Mouse (Mus musculus) CD4-positive, CD25-positive, alpha-beta regulatory T cell, adult 4 months (primary cell): Measurements from ENCODE around the gene Rint1. TPM values are rescaled to one million over a fixed set of nuclear protein-coding genes. Genes with fewer than 3 reads are reported as not detected.

Experiments
- ATAC-seq: one replicate; pipeline ENCODE4 v1.8.0; 2017
- polyA plus RNA-seq, 2 experiments: library from polyadenylated mRNA; unstranded; fragments of 100-300 nt; shearing (Covaris generic); gene quantifications; one replicate each; pipeline ENCODE4 v1.2.1; 2017

Rint1 gene
- 10 to 100 TPM; 18.3 to 24.0 TPM for polyA plus RNA-seq

DNA sequence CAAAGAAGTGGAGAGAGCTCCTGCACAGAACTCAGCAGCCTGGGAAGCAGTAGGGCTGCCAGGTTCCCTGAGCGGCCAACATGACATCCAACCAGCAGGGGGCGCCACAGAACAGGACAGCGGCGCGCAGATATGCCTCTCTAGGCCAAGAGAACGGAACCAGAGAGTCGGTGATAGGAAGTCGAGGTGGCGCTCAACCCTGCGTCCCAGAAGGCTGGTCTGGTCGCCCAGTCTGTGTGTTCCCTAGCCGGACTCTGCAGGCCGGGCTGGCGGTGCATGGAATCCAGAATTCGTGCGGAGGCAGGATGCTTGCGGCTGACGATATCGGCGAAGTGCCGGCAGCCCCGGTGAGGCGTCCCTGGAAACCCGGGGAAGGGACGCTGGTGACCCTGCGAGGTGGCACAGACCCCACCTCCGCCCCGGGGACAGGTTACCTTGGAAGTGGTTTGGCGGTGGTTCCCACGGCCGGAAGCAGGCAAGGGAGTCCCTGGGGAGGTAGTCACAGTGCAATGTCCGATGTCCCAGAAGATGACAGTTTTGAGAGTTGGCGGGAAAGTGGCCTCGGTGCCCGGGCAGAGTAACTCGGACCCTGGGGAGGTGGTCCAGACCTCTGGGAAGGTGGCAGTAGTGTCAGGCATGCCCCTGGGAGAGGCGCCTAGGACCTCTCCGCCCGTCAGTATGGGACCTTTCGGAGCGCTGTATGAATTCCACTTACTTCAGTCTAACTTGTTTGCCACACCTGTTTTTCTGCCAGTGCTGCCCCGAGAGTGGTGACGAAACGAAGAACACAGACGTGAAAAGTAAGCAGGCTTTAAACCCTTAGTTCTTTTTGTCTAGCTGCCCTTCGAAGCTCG is at the start of gene Rint1:
Rint1 (plus strand) TSS at position 176 of the 854 bp plus-strand sequence.
- ATAC-seq = peak; percentile 79

GRCm38 (mm10) chr5:23743261-23743660 is 44.2 kb upstream of the Rint1 start:
- ATAC-seq = no peak

DNA sequence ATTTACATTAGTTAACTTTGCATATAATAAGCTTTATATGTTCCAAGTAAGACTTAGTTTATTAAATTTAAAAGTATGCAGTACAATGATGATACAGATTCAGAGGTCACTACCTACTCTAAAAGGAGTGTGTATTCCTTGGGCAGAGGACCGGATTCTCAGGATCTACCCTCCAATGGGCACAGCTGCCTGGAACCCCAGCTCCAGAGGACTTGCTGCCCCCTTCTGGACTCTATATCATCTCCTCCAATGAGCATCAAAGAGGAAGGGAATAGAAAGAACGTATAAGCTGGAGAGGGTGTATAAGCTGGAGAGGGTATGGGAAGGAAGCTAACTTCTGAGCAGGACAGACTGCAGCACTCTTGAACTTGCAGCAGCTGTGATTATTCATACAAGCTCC is 37.6 kb upstream of the Rint1 start:
- ATAC-seq = no peak

DNA sequence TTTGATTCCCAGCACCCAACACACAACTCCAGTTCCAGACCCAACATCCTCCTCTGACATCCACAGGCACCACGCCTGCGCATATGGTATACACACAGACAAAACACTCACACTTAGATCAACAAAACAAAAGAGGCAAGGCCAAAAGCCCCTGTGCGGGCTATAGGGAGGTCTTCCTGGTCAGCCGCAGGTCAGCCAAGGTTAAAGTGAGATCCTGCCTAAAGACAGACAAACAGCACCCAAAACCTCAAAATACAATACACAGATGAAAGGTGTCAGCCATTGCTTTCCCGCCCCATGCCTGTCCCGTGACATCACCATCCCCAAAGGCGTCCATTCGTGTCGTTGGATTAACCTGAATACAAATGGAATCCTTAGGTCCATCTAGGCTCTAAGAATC is 31.9 kb upstream of the Rint1 start:
- ATAC-seq = no peak

DNA sequence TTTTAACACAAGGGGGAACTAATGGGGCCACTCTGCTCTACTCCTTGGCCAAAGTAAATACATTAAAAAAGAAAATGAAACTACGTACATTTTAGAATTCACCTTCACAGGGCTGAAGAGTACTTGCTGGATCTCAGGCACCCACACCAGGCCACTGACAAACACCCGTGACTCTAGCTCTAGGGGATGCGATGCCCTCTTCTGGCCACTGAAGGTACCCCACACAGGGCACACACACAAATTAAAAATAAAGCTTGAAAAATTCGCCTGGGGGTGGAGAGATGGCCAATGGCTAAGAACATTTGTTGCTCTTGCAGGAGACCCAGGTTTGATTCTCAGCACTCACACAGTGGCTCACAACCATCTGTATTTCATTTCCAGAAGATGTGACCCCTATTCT is 31.1 kb upstream of the Rint1 start:
- no peak for ATAC-seq

GRCm38 (mm10) chr5:23758633-23759032 is 28.9 kb upstream of the Rint1 start:
- ATAC-seq = peak; percentile 43

DNA sequence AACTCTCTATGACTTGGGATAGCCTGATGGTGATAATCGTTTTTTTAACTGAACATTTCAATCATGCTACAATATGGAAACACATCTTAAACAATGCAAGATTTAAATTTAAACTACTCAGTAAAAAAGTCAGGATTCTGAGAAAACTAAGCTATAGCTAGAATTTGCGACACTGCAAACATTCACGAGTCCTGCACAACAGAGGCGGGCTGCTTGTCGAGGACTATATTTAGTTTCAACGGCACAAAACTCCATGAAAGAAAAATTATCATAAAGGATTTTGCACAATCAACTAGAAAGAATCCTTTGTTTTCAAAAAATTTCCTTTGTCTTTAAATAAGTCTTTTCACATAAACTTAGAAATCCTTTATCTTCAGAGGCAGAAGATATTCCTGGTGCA is 25.0 kb upstream of the Rint1 start:
- ATAC-seq = no peak

DNA sequence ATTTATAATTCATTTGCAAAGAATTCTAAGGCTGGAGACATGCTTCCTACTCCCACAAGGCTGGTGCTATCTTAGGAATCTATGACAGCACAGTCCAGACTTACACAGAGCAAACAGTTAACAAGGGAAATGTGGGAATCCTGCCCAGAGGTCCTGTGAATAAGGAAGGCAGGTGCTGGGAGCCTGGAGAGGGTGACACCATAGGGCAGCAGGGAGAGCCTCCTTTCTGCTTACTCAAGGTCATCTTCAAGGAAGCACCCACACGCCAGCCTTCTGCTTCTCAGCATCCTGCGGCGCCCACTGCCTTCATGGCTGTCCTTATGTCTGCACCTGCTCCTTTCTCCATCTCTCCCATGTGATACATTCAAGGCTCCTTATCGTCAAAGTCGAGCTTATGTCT is 23.0 kb upstream of the Rint1 start:
- no peak for ATAC-seq

- no peak for ATAC-seq
Observed at GRCm38 (mm10) chr5:23771105-23771504, 16.4 kb upstream of the Rint1 start.

DNA sequence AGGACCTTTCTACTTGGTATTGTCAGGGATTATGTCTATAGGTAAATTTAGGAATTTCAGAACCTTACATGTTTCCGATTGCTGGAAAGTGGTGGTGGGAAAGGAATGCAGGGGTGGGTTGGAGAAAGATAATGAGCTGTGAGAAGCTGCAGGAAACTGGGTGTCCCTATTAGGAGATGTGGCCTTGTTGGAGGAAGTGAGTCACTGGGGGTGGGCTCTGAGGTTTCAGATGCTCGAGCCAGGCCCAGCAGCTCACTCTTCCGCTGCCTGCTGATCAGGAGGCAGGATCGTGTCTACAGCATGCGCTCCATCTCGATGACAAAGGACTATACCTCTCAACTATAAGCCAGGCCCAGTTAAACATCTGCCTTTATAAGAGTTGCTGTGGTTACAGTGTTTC is 13.3 kb upstream of the Rint1 start:
- no peak for ATAC-seq

DNA sequence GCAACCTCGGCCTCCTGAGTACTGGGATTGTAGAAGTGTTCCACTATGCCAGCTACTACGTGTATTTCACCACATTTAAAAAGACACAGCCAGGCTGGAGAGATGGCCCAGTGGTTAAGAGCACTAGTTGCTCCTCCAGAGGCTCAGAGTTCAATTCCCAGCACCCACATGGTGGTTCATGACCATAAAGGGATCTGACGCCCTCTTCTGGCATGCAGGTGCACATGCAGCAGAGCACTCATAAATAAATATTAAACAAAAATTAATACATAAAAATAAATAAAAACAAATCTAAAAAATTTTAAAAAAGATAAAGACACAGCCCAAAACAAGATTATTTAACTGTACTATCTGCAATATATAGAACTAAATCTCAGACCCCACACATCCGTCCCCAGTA is 7.0 kb upstream of the Rint1 start:
- ATAC-seq = no peak

GRCm38 (mm10) chr5:23781172-23781571 is 6.3 kb upstream of the Rint1 start:
- no peak for ATAC-seq

DNA sequence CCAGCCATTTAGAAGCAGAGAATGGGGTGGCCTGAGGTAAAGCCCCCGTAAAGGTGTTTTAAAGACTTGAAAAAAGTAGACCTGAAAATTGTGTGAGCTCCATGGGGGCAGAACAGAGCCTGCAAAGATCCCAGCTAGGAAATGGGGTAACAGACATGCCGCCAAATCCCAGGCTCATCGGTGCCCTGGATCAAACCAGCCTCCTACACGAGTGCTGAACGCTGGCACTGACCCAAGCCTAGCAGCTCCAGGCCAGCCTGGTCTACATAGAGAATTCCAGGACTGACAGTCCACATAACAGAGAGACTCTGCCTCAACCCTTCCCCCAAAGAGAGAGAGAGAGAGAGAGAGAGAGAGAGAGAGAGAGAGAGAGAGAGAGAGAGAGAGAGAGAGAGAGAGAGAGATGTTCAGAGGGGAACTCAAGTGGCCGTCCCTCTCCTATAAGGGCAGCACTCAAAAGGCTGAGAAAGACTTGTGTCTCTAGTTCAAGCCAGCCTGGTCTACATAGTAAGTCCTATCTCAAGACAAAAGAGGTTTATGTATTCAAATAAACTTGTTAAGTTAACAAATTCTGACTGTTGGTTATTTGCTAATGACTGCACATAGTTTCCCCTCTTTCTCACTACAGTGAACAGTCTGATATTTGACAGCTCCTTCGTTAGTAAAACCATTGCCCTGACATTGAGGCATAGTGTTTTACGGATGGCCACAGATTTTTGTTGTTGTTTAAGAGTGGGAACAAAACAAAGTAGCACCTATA is 5.3 kb upstream of the Rint1 start:
- ATAC-seq = no peak

DNA sequence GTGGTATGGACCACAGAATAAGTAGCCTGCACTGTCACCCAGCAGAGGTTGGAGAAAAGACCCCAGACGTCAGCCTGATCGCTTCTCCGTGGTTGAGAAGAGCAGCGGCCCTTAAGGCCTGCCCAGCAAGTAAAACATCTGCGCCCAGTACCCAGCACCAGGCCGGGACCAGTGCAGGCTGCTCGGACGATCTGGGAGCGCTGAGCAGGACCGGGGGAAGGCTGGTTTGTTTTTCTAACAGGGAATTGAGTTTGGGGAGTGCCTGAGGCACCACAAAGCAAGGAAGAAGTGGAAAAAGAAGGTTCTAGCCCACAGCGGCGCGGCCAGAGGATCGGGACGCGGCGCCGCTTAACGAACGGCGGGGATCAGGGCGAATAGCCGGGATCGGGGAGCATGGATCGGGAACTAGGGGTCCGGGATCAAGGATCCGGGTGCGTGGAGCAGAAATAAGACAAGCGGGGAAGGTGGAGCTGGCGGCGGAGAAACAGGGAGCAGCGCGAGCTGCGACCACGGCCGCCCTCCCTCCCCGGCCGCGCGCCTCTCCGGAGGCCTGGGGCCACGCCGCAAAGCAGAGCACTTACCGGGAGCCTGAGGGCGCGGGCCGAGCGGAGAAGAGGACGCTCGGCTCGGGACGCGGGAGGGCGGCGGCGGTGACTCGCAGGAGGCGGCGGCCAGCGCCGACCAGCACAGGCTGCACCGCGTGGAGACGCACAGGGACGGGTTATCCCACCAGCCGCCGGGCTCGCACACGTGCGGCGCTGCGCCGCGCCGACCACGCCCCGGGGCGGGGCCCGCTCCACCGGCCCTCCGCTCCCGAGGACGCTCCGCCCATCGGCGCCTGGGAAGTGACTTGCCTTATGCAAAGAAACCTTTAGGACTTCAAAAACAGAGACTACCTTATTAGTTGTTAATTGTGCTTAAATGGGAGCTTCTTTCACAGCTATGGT is 4.3 kb upstream of the Rint1 start, which contains the start of gene Pus7:
Pus7 (minus strand) TSS at position 781 of the 947 bp plus-strand sequence.
- peak; percentile 82 for ATAC-seq

DNA sequence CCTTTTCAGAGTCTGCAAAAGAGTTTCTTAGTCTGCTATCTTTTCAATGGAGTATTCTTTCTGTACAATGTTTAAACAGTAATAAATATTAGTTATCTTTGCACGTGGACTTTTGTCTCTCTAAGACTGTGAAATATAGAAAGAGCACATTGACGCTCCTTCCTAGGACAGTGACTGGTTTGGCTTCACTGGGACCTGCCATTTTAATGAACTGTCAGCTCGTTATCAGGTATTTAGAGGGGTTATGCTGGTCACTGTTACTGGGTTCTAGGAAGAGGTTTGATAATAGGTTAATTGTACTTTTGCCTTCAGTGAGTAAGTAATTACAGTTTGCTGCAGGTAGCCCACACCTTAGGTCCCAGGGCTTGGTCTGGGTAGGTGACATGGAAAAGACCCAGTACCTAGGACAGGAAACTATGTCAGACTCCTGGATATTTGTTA is 899 bp downstream of the Rint1 start:
- no peak for ATAC-seq

- no peak for ATAC-seq
Observed at GRCm38 (mm10) chr5:23789078-23789612, 1.6 kb downstream of the Rint1 start.

DNA sequence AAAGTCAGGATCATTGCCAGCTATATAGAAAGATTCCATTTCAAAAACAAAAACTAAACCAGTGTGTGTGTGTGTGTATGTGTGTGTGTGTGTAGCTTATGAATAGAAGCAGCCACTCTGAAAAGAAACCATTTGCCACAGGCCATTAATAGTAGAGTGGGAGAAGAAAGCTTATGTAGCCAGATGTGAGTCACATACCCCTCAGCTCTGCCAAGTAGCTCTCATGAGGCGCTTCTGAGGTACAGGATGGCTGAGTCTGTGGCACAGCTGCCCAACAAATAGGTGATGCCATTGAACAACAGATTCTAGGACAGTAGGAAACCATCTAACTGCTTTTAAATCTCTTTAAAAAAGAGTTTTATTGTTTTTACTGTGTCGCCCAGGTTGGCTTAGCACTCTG is 5.2 kb downstream of the Rint1 start:
- ATAC-seq = no peak

- ATAC-seq = no peak
Observed at GRCm38 (mm10) chr5:23814841-23815240, 27.3 kb downstream of the Rint1 start.

DNA sequence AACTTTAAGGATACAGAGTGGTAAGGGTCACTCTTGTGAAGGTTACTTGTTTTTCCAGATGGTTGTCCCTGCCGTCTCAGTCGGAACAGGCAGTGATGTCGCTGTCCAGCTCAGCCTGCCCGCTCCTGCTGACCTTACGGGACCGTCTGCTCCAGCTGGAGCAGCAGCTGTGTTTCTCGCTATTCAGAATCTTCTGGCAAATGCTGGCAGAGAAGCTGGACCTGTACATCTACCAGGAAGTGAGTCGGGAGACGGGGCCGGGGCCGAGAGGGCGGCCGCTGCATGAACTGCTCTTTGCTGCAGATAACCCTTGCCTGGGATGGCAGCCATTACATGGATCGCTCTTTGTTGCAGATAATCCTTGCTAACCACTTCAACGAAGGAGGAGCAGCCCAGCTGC is 29.2 kb downstream of the Rint1 start:
- no peak for ATAC-seq

DNA sequence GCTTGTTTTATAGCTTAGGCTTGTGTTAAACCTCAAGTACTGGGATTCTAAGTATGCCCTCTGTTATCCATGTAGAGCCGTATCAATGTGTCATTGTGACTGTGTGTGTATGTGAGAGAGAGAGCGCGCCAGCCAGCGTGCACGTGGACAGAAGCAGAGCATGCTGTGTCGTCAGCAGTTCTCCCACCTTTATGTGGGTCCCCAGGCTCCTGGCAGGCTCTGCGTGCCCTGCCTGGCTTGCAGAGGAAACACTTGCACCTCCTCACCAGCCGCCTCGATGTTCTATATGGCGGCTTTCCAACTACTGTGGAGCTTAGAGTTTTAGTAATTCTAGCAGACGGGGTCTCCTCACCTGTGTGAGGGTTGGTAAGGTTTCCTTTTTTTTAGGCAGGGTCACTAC is 34.8 kb downstream of the Rint1 start:
- no peak for ATAC-seq

DNA sequence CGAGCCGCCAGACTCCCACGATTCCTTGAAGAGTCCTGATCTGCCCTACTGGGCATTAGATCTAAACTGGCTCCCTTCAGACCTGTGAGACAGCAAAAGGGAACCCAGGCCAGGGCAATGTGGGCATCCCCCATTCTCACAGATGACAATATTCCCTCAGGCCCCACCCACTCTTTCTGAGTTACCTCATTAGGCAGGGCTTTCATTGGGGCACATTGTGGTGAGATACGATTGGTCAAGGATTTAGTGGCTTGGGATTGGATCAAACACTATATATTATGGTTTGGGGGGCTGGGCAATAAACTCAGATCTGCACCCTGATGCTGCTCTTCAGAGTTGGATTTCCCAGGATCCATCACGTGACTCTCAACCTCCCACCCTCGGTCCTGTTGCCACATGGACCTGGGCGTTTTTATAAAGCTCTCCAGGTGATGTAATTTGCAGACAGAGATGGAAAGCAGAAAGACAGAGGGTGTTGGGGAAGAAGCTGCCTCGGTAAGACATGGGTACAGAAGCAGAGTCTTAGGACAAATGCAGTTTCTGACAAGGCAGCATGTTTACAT is 36.7 kb downstream of the Rint1 start:
- ATAC-seq = no peak
